Mouse (Mus musculus): ENCODE measurements at regions not wholly inside any gene's neighbourhood (a gene's known extent, or its start where the extent isn't known, plus 50 kb on each side); places are given as distances from the start of the nearest gene placed in this dataset.

GRCm38 (mm10) chr3:43339101-43339500 lies 1596.7 kb downstream of the D3Ertd751e start:
- DNase-seq (ENCODE audit: low read depth, low spot score) = no peak

- DNase-seq (ENCODE audit: low read depth, low spot score) = no peak
These were observed 1600.5 kb downstream of the D3Ertd751e start for GRCm38 (mm10) chr3:43342928-43343327.

GRCm38 (mm10) chr3:43352829-43353228 lies 1610.4 kb downstream of the D3Ertd751e start:
- peak; percentile 16 for DNase-seq (ENCODE audit: low read depth, low spot score)

- no peak for DNase-seq (ENCODE audit: low read depth, low spot score)
These were observed 1616.1 kb downstream of the D3Ertd751e start for GRCm38 (mm10) chr3:43358511-43358910.

- no peak for DNase-seq (ENCODE audit: low read depth, low spot score)
These were observed 1657.5 kb downstream of the D3Ertd751e start for GRCm38 (mm10) chr3:43399893-43400292.

- DNase-seq (ENCODE audit: low read depth, low spot score) = no peak
These were observed 1682.5 kb downstream of the D3Ertd751e start for GRCm38 (mm10) chr3:43424886-43425285.

- DNase-seq (ENCODE audit: low read depth, low spot score) = no peak
These were observed 1684.3 kb downstream of the D3Ertd751e start for GRCm38 (mm10) chr3:43426672-43427071.

GRCm38 (mm10) chr3:43461541-43462109 lies 1719.2 kb downstream of the D3Ertd751e start:
- no peak for DNase-seq (ENCODE audit: low read depth, low spot score)
